Mouse (Mus musculus) MEL (cell line): ENCODE measurements around the gene Fermt3. TPM values are rescaled to one million over a fixed set of nuclear protein-coding genes. Genes with fewer than 3 reads are reported as not detected.
A peak's percentile ranks its signal among the peaks of the same experiment; 100 is the strongest.
"Not testable (repeated sequence)": the region's sequence is repeated elsewhere in the genome, so short reads cannot be mapped to it uniquely, and the experiment has no call there.

ENCODE experiments used
- DNase-seq: peaks from one replicate; pipeline ENCODE4 v3.0.0; 2011; ENCODE audit warnings: low read depth, low spot score
- H3K27ac ChIP-seq: 2 replicates; pipeline ENCODE4 v1.5.1; 2012; ENCODE audit warnings: low read depth, mild to moderate bottlenecking, control low read depth, low read length, moderate library complexity; ENCODE audit not compliant: control insufficient read depth
- H3K27me3 ChIP-seq, 2 experiments: fragments of 150-350 bp in 1 of 2; sonication (generic) in 1 of 2; 2 replicates each; pipeline ENCODE4 v1.6.1; 2012; ENCODE audit warnings: low read length in 2 of 2, mild to moderate bottlenecking in 2 of 2, improper control_type of control experiment in 1 of 2, moderate library complexity in 1 of 2; ENCODE audit not compliant: insufficient read depth in 2 of 2, control insufficient read depth in 1 of 2
- H3K36me3 ChIP-seq, 2 experiments: 2 replicates each; pipeline ENCODE4 v1.6.1; 2012 to 2014; ENCODE audit warnings: low read length in 2 of 2, improper control_type of control experiment in 1 of 2, inconsistent platforms in 1 of 2, mild to moderate bottlenecking in 1 of 2; ENCODE audit not compliant: insufficient read depth in 2 of 2, control insufficient read depth in 1 of 2
- H3K4me1 ChIP-seq, 2 experiments: fragments of 150-350 bp in 1 of 2; sonication (generic) in 1 of 2; 2 replicates each; pipeline ENCODE4 v1.6.1; 2012; ENCODE audit warnings: low read length in 2 of 2, improper control_type of control experiment in 1 of 2, mild to moderate bottlenecking in 1 of 2; ENCODE audit not compliant: insufficient read depth in 2 of 2, control insufficient read depth in 1 of 2
- H3K4me3 ChIP-seq, 2 experiments: fragments of 150-350 bp in 1 of 2; sonication (generic) in 1 of 2; 2 replicates each; pipeline ENCODE4 v1.5.1; 2012; ENCODE audit warnings: low read depth in 2 of 2, low read length in 2 of 2, mild to moderate bottlenecking in 2 of 2, moderate library complexity in 2 of 2, control low read depth in 1 of 2, improper control_type of control experiment in 1 of 2; ENCODE audit not compliant: control insufficient read depth in 1 of 2, insufficient read depth in 1 of 2
- H3K79me2 ChIP-seq: 2 replicates; pipeline ENCODE4 v1.6.1; 2012; ENCODE audit warnings: mild to moderate bottlenecking, low read length, moderate library complexity; ENCODE audit not compliant: control insufficient read depth, poor library complexity, insufficient read depth
- H3K9ac ChIP-seq: 2 replicates; pipeline ENCODE4 v1.6.1; 2012; ENCODE audit warnings: low read depth, mild to moderate bottlenecking, control low read depth, low read length, moderate library complexity; ENCODE audit not compliant: control insufficient read depth, poor library complexity, severe bottlenecking
- H3K9me3 ChIP-seq: fragments of 150-350 bp; sonication (generic); replicated peaks from 2 replicates; pipeline ENCODE4 v1.6.1; 2012; ENCODE audit warnings: mild to moderate bottlenecking, low read length, improper control_type of control experiment, moderate library complexity; ENCODE audit not compliant: insufficient read depth
- BHLHE40 ChIP-seq: IDR thresholded peaks from 2 replicates; pipeline ENCODE4 v1.6.1; 2012; ENCODE audit warnings: low read depth, mild to moderate bottlenecking, inconsistent platforms, low read length, improper control_type of control experiment, borderline replicate concordance
- CHD1 ChIP-seq: IDR thresholded peaks from 2 replicates; pipeline ENCODE4 v1.6.1; 2012; ENCODE audit warnings: low read depth, mild to moderate bottlenecking, inconsistent platforms, low read length, improper control_type of control experiment
- CHD2 ChIP-seq: IDR thresholded peaks from 2 replicates; pipeline ENCODE4 v1.6.1; 2011; ENCODE audit warnings: low read length, improper control_type of control experiment
- CTCF ChIP-seq, 3 experiments: IDR thresholded peaks in 2 of 3; conservative IDR thresholded peaks in 1 of 3; 2 replicates each; pipeline ENCODE4 v1.5.1; 2011 to 2012; ENCODE audit warnings: low read length in 3 of 3, low read depth in 2 of 3, mild to moderate bottlenecking in 2 of 3, improper control_type of control experiment in 1 of 3, inconsistent platforms in 1 of 3, mixed read lengths in 1 of 3, moderate library complexity in 1 of 3; ENCODE audit not compliant: control insufficient read depth in 1 of 3, insufficient read depth in 1 of 3, poor library complexity in 1 of 3, severe bottlenecking in 1 of 3
- ELF1 ChIP-seq: IDR thresholded peaks from 2 replicates; pipeline ENCODE4 v1.6.1; 2014; ENCODE audit warnings: low read depth, mild to moderate bottlenecking, inconsistent platforms, low read length, improper control_type of control experiment, moderate library complexity
- ETS1 ChIP-seq: IDR thresholded peaks from 2 replicates; pipeline ENCODE4 v1.6.1; 2012; ENCODE audit warnings: low read depth, mild to moderate bottlenecking, inconsistent platforms, low read length, improper control_type of control experiment, moderate library complexity
- GATA1 ChIP-seq: IDR thresholded peaks from 2 replicates; pipeline ENCODE4 v1.6.1; 2011; ENCODE audit warnings: low read depth, low read length, improper control_type of control experiment
- KAT2A ChIP-seq: conservative IDR thresholded peaks from 2 replicates; pipeline ENCODE4 v1.6.1; 2012; ENCODE audit warnings: low read depth, low read length, improper control_type of control experiment, inconsistent platforms
- MAFK ChIP-seq: IDR thresholded peaks from 2 replicates; pipeline ENCODE4 v1.6.1; 2011; ENCODE audit warnings: low read depth, mild to moderate bottlenecking, low read length, improper control_type of control experiment, borderline replicate concordance
- MXI1 ChIP-seq: IDR thresholded peaks from 2 replicates; pipeline ENCODE4 v1.6.1; 2011; ENCODE audit warnings: mild to moderate bottlenecking, low read depth, low read length, improper control_type of control experiment
- MYB ChIP-seq: IDR thresholded peaks from 2 replicates; pipeline ENCODE4 v1.6.1; 2011; ENCODE audit warnings: mild to moderate bottlenecking, low read depth, low read length, improper control_type of control experiment
- NRF1 ChIP-seq: IDR thresholded peaks from 2 replicates; pipeline ENCODE4 v1.6.1; 2014; ENCODE audit warnings: low read depth, mild to moderate bottlenecking, inconsistent platforms, low read length, improper control_type of control experiment, moderate library complexity; ENCODE audit not compliant: poor library complexity, insufficient read depth, severe bottlenecking
- POLR2AphosphoS2 ChIP-seq: IDR thresholded peaks from 2 replicates; pipeline ENCODE4 v1.6.1; 2011; ENCODE audit warnings: low read length, improper control_type of control experiment
- RCOR1 ChIP-seq: IDR thresholded peaks from 2 replicates; pipeline ENCODE4 v1.6.1; 2012; ENCODE audit warnings: low read depth, mild to moderate bottlenecking, inconsistent platforms, low read length, improper control_type of control experiment
- SIN3A ChIP-seq: IDR thresholded peaks from 2 replicates; pipeline ENCODE4 v1.6.1; 2012; ENCODE audit warnings: low read length, improper control_type of control experiment, inconsistent platforms
- TAL1 ChIP-seq: IDR thresholded peaks from 2 replicates; pipeline ENCODE4 v1.6.1; 2012; ENCODE audit warnings: mild to moderate bottlenecking, inconsistent platforms, low read length, moderate library complexity, mixed read lengths
- TBP ChIP-seq: IDR thresholded peaks from 2 replicates; pipeline ENCODE4 v1.8.0; 2011; ENCODE audit warnings: low read depth, low read length, improper control_type of control experiment
- TCF12 ChIP-seq: IDR thresholded peaks from 2 replicates; pipeline ENCODE4 v1.6.1; 2014; ENCODE audit warnings: low read depth, mild to moderate bottlenecking, inconsistent platforms, low read length, improper control_type of control experiment, moderate library complexity
- USF1 ChIP-seq: IDR thresholded peaks from 2 replicates; pipeline ENCODE4 v1.6.1; 2014; ENCODE audit warnings: low read depth, mild to moderate bottlenecking, inconsistent platforms, low read length, improper control_type of control experiment, moderate library complexity
- USF2 ChIP-seq, 2 experiments: IDR thresholded peaks; 2 replicates each; pipeline ENCODE4 v1.6.1; 2011 to 2012; ENCODE audit warnings: improper control_type of control experiment in 2 of 2, low read length in 2 of 2, borderline replicate concordance in 1 of 2, inconsistent platforms in 1 of 2, low read depth in 1 of 2, mild to moderate bottlenecking in 1 of 2; ENCODE audit not compliant: insufficient read depth in 1 of 2
- ZC3H11A ChIP-seq: IDR thresholded peaks from 2 replicates; pipeline ENCODE4 v1.6.1; 2012; ENCODE audit warnings: low read depth, mild to moderate bottlenecking, inconsistent platforms, low read length, improper control_type of control experiment
- ZKSCAN1 ChIP-seq: IDR thresholded peaks from 2 replicates; pipeline ENCODE4 v1.6.1; 2012; ENCODE audit warnings: low read depth, mild to moderate bottlenecking, inconsistent platforms, low read length, improper control_type of control experiment, moderate library complexity
- ZNF384 ChIP-seq: IDR thresholded peaks from 2 replicates; pipeline ENCODE4 v1.6.1; 2012; ENCODE audit warnings: low read depth, mild to moderate bottlenecking, inconsistent platforms, low read length, improper control_type of control experiment
- polyA plus RNA-seq, 2 experiments: library from polyadenylated mRNA; stranded (reverse) in 1 of 2; unstranded in 1 of 2; fragments of >175 nt in 1 of 2; fragments of >200 nt in 1 of 2; gene quantifications; 2 replicates each; pipeline versions ENCODE4 v1.2.1 to v1.2.4; 2012; ENCODE audit warnings: low replicate concordance in 2 of 2, low read depth in 1 of 2; ENCODE audit not compliant: insufficient read length in 2 of 2, insufficient read depth in 1 of 2, missing spikeins in 1 of 2
- total RNA-seq: library from RNA; depleted of rRNA; stranded (reverse); fragments of 300-350 nt; gene quantifications from 2 replicates; pipeline ENCODE4 v1.2.3, GENCODE M21; 2012

The Fermt3 gene
- total and polyA plus RNA-seq, 3 experiments = 244 to 329 (median 327) TPM

DNA sequence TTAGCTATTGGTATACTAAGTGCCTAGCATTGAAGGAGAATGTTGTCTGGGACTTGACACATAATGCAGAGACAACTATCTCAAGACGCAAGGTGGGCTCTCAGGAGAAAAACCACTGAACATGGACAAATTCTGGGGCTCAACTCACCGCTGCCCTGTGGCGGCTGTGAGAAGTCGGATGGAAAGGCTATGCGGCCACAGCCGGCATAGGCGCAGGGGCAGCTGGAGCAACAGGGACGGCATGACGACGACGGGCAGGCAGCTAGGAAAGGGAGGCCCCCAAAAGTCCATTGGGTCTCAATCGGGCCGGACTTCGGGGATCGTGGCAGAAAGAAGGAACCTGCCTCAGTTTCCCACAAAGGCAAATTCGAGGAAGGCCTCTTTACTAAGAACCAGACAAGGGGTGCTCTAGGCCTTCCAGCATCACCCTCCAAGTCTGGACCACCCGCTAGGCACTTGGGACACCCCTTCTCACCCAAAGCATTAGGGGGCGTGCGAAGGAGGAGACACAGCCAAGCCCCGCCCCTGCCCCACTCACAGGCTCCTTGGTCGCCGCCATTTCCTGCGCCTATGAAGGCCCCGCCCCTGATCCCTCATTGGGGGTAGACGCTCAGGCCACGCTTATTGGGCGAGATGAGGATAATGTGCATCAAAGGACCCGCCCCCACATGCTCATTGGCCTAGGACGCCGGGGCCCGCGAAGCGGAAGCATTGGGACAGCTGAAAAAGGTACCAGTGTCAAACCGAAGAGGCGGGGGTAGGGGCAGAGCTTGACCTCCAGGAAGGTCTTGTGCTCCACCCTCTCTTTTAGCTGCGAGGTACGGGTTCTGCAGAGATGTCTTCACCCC, 27.0 kb downstream of the Fermt3 start, which contains the start of gene Dnajc4 (continued):
- TF ChIP-seq USF2 (IDR thresholded peaks at IDR 0.05; ENCODE audit: borderline replicate concordance in 1 of 2, insufficient read depth in 1 of 2, low read depth in 1 of 2, low read length in 2 of 2) (no peak), MXI1 (peak; percentile 81), SIN3A (peak; percentile 79), USF1 (0 out of 2 replicates have a peak, but pooled peaks have one; percentile 33), ZC3H11A (no peak), MYB (no peak), KAT2A (peak; percentile 39; the same call in 1 of the 2 replicates), GATA1 (no peak), POLR2AphosphoS2 (no peak; the same call in 1 of the 2 replicates), ZKSCAN1 (no peak), NRF1 (peak; percentile 46; the same call in 1 of the 2 replicates), CTCF (IDR thresholded peaks at IDR 0.05 in 2 of 3, conservative IDR thresholded peaks at IDR 0.05 in 1 of 3; ENCODE audit: control insufficient read depth in 1 of 3, insufficient read depth in 1 of 3, low read depth in 2 of 3, low read length in 3 of 3, poor library complexity in 1 of 3, severe bottlenecking in 1 of 3) (peak in 1 of 3 experiments; percentile 3; a peak in 1 of 6 replicates), BHLHE40 (no peak), ELF1 (peak; percentile 87), CHD2 (peak; percentile 29; the same call in 1 of the 2 replicates), ETS1 (no peak), TCF12 (0 out of 2 replicates have a peak, but pooled peaks have one; percentile 18), RCOR1 (no peak), CHD1 (0 out of 2 replicates have a peak, but pooled peaks have one; percentile 40), TBP (peak; percentile 44; the same call in 1 of the 2 replicates), TAL1 (no peak), ZNF384 (no peak), MAFK (no peak)

DNA sequence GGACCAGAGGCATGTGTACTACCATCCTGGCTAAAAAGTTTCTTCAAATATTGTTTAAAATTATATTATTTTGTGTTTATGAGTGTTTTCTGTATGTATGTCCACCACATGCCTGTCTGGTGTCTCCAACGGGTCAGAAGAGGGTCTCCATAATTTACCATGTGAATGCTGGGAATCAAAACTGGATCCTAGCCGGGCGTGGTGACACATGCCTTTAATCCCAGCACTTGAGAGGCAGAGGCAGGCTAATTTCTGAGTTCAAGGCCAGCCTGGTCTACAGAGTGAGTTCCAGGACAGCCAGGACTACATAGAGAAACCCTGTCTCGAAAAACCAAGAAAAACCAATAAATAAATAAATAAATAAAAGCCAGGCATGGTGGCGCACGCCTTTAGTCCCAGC, 28.1 kb downstream of the Fermt3 start:
- not testable (repeated sequence) for H3K4me3 ChIP-seq, H3K9me3 ChIP-seq, H3K9ac ChIP-seq, H3K27me3 ChIP-seq, H3K79me2 ChIP-seq, DNase-seq, H3K27ac ChIP-seq, H3K36me3 ChIP-seq
- H3K4me1 ChIP-seq = peaks cover 12 to 30% of the 10 kb centered on the region in 2 experiments
